Mouse (Mus musculus): ENCODE results near the gene Cgnl1. TPM values are rescaled to one million over a fixed set of nuclear protein-coding genes. Genes with fewer than 3 reads are reported as not detected.

Gene Cgnl1
- polyA plus RNA-seq (2016; fragmentation: Nextera tagmentation; extraction: Ambion mirVana) = 8.8 and 9.2 TPM in 2 replicates

DNA sequence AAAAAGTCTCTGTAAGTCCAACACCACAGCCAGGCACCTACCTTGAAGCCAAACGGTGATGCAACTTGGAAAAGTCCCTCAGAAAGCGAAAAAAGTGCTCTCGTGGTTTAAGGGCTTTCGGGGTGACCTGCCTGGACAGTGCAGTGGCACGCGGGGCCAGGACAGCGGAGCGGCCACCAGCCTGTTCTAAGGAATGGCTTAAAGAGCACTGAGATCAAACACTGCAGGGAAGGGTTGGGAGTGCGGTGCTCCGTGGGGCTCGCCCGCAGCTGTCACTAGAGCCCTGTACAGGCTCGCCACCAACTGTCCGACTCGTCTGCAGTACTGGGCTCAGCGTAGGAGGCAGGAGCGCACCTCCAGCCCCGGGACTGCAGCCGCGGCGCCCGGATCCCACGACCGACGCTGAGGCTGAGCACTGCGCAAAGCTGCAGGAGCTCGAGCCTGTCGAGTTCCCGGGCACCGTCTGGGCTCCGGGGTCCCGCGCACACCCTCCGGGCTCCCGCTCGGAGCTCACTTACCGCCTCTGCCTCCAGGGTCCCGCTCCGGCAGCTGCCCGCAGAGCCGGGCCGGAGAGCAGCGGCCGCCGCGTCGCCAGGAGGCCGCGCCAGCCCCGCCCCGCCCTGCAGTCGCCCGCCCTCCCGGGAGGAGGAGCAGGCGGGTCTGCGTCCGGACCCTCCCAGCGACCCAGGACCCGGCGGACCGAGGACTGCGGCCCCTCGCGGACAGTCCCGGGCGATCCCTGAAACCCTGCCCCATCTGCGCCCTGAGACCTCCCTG is at the start of gene Cgnl1:
Gene Cgnl1, minus strand, starts transcription at position 612 of the 777 bp plus-strand sequence.
- Histone ChIP-seq H3K27me3 (peaks cover 13% of the 10 kb centered on the region), H3K4me1 (replicated peaks) (peaks cover 20% of the 10 kb centered on the region), H3K4me3 (replicated peaks) (peak within 1 kb of the TSS; percentile 66), H3K9me3 (no peaks in the 10 kb centered on the region), H3K4me2 (peak within 1 kb of the TSS; percentile 83), H3K9ac (replicated peaks) (peak within 1 kb of the TSS; percentile 75), H3K27ac (peak within 1 kb of the TSS; percentile 71), H3K36me3 (no peaks in the 10 kb centered on the region)
- peak; percentile 77 for ATAC-seq (ENCODE audit: insufficient number of reproducible peaks, insufficient read depth, low FRiP score, low TSS enrichment, low read depth)
- WGBS = under 1% methylated on average over 49 of the region's 67 CpGs

DNA sequence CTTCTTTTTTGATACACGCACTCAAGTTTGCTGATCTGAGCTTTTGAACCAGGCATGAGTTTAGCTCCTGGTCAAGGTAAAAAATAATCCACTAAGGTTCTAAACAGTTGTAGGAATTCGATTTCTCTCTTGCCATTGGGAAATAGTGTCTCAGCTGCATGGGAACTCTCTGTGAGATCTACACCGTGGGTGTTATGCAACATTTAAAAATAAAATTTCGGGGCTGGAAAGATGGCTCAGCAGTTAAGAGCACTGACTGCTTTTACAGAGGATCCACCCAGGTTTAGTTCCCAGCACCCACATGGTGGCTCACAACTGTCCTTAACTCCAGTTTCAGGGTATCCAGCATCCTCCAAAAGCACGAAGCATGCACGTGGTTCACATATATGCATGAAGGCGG is 47.1 kb upstream of the Cgnl1 start:
- Histone ChIP-seq H3K4me2 (no peak overlapping the region), H3K9me3 (no peaks in the 10 kb centered on the region), H3K27ac (no peak overlapping the region), H3K4me3 (replicated peaks) (no peak overlapping the region), H3K36me3 (no peaks in the 10 kb centered on the region), H3K4me1 (replicated peaks) (no peaks in the 10 kb centered on the region), H3K9ac (replicated peaks) (no peak overlapping the region), H3K27me3 (no peaks in the 10 kb centered on the region)
- ATAC-seq (ENCODE audit: insufficient number of reproducible peaks, insufficient read depth, low FRiP score, low TSS enrichment, low read depth) = no peak
- 94% methylated on average over 7 of the region's 7 CpGs for WGBS

DNA sequence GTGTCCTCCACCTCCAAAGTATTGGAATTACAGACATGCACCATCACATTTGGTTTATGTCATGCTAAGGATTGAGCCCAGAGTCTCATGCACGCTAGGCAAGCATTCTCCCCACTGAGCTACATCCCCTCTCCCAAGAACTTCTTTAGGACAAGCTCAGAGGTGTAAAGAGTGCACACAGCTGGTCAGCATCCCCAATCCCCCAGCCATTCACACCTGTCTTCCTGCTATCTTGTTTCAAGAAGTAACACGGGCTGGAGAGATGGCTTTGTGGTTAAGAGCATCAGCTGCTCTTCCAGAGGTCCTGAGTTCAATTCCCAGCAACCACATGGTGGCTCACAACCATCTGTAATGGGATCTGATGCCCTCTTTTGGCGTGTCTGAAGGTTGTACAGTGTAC is 44.7 kb upstream of the Cgnl1 start:
- 59% methylated on average over 3 of the region's 3 CpGs for WGBS
- H3K9ac ChIP-seq (replicated peaks) = no peak overlapping the region
- no peak overlapping the region for H3K4me2 ChIP-seq

DNA sequence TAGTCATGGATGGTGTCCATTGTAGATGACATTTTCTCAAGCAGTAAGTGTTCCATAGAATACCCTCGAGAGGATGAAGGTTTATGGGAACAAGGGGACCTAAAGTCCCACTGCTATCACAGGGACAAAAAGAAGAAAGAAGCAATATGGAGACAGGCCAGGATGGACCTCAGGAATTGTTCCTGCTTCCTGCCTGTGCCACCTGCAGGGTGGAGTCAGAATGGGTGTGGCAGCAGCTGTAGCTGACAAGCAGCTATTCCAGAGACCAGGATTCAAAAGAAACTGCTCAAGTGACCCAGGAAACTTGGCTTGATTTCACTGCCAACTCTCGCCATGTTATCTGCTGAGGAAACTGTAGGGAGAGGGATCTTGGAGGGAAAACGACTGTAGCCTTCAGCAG is 42.2 kb upstream of the Cgnl1 start:
- no peak overlapping the region for H3K27ac ChIP-seq
- no peaks in the 10 kb centered on the region for H3K36me3 ChIP-seq
- H3K4me2 ChIP-seq = no peak overlapping the region
- peaks cover 2% of the 10 kb centered on the region; the same call in 1 of the 2 replicates for H3K27me3 ChIP-seq
- H3K9ac ChIP-seq (replicated peaks) = no peak overlapping the region
- H3K4me1 ChIP-seq (replicated peaks) = 0 out of 2 replicates have a peak, but pooled peaks cover 3% of the 10 kb centered on the region
- H3K9me3 ChIP-seq = no peaks in the 10 kb centered on the region
- H3K4me3 ChIP-seq (replicated peaks) = no peak overlapping the region
- ATAC-seq (ENCODE audit: insufficient number of reproducible peaks, insufficient read depth, low FRiP score, low TSS enrichment, low read depth) = no peak
- WGBS = 80% methylated on average over 3 of the region's 3 CpGs

More for the DNA sequence above, 44.7 kb upstream of the Cgnl1 start:
- Histone ChIP-seq H3K9me3 (no peaks in the 10 kb centered on the region), H3K27me3 (no peaks in the 10 kb centered on the region), H3K36me3 (no peaks in the 10 kb centered on the region), H3K4me3 (replicated peaks) (no peak overlapping the region), H3K4me1 (replicated peaks) (no peaks in the 10 kb centered on the region), H3K27ac (no peak overlapping the region)
- ATAC-seq (ENCODE audit: insufficient number of reproducible peaks, insufficient read depth, low FRiP score, low TSS enrichment, low read depth) = no peak

DNA sequence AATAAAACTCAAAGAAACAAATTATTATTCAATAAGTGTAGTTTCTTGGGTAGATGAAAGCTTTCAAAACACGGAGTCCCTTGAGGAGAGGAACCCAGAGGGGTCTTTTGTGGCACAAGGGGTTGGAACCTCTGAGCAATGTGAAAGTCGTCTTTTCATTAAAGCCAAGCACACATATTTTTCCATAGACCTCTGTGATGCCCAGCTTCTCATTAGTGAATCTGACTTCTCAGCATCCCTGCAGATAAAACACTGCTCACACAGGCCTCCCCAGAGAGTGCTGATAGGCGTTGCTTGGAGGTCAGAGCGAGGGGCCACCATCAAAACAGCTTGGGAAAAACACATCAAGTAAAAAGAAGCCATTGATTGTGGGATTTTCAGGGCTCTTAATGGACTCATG is 41.5 kb upstream of the Cgnl1 start:
- Histone ChIP-seq H3K27me3 (peaks cover 2% of the 10 kb centered on the region; the same call in 1 of the 2 replicates), H3K4me2 (no peak overlapping the region), H3K4me3 (replicated peaks) (no peak overlapping the region), H3K9ac (replicated peaks) (no peak overlapping the region), H3K4me1 (replicated peaks) (0 out of 2 replicates have a peak, but pooled peaks cover 3% of the 10 kb centered on the region), H3K9me3 (no peaks in the 10 kb centered on the region), H3K27ac (no peak overlapping the region), H3K36me3 (no peaks in the 10 kb centered on the region)
- WGBS = 56% methylated on average over 4 of the region's 4 CpGs
- ATAC-seq (ENCODE audit: insufficient number of reproducible peaks, insufficient read depth, low FRiP score, low TSS enrichment, low read depth) = no peak

DNA sequence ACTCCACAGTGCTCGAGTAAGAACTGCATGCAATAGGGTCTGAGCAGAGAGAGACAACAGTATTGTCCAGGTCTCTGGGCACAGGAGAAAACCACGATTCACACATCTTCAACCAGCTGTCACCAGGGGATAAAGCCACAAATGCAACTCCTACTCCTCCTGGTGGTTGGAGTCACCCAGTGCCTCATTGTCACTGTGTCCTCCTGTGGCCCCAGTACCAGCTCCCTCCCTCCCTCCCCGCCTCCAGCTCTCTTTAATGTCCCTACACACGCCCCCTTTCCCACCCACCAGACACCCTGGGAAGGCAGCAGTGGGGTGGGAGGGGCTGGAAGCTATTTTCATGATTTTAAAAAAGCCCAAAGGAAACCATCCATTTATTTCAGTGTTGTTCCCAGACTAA is 41.0 kb upstream of the Cgnl1 start:
- H3K27ac ChIP-seq = no peak overlapping the region
- no peak overlapping the region for H3K4me2 ChIP-seq
- H3K4me1 ChIP-seq (replicated peaks) = 0 out of 2 replicates have a peak, but pooled peaks cover 3% of the 10 kb centered on the region
- ATAC-seq (ENCODE audit: insufficient number of reproducible peaks, insufficient read depth, low FRiP score, low TSS enrichment, low read depth) = no peak
- H3K9me3 ChIP-seq = no peaks in the 10 kb centered on the region
- no peak overlapping the region for H3K9ac ChIP-seq (replicated peaks)
- H3K36me3 ChIP-seq = no peaks in the 10 kb centered on the region
- peaks cover 2% of the 10 kb centered on the region; the same call in 1 of the 2 replicates for H3K27me3 ChIP-seq
- H3K4me3 ChIP-seq (replicated peaks) = no peak overlapping the region
- WGBS = 39% methylated on average over 4 of the region's 4 CpGs

DNA sequence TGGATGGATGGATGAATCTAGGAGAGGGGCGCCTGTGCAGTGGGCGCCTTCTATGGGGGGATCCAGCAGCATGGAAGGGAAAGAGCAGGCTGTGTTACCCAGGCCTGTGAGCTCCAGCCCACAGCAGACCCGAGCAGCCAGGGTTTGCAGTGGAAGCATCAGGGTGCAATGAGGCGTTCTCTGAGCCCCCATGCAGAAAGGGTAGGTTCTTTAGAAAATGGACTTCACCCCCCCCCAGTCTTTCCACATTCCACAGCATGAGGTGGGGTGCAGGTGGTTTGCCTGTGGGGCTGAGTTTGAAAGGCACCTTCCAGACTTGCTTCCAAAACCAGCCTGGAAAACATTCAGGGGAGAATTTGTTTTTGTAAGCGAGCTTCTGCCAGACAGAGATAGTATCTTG is 40.0 kb upstream of the Cgnl1 start:
- ATAC-seq (ENCODE audit: insufficient number of reproducible peaks, insufficient read depth, low FRiP score, low TSS enrichment, low read depth) = no peak
- H3K9me3 ChIP-seq = no peaks in the 10 kb centered on the region
- no peak overlapping the region for H3K4me2 ChIP-seq
- H3K36me3 ChIP-seq = no peaks in the 10 kb centered on the region
- peaks cover 2% of the 10 kb centered on the region; the same call in 1 of the 2 replicates for H3K27me3 ChIP-seq
- H3K27ac ChIP-seq = no peak overlapping the region
- no peak overlapping the region; the same call in 1 of the 2 replicates for H3K9ac ChIP-seq (replicated peaks)
- no peak overlapping the region for H3K4me3 ChIP-seq (replicated peaks)
- 0 out of 2 replicates have a peak, but pooled peaks cover 3% of the 10 kb centered on the region for H3K4me1 ChIP-seq (replicated peaks)
- 71% methylated on average over 5 of the region's 5 CpGs for WGBS

DNA sequence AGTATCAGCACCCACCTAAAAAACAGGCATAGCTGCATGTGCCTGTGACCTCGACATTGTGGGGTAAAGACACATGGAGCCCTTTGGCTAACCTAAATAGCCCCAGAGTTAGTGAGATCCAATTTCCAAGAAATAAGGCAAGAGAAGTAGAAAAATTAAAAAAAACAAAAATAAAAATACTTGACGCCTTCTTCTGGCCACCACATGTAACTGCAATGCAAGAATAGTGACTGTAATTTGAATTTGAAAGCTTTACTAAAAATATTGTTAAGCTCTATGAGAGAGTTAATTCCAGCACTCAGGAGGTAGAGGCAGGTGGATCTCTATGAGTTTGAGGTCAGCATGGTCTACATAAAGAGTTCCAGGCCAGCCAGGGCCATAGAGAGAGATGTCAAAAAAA is 39.3 kb upstream of the Cgnl1 start:
- Histone ChIP-seq H3K9me3 (no peaks in the 10 kb centered on the region), H3K4me1 (replicated peaks) (0 out of 2 replicates have a peak, but pooled peaks cover 3% of the 10 kb centered on the region), H3K27me3 (peaks cover 2% of the 10 kb centered on the region; the same call in 1 of the 2 replicates), H3K36me3 (no peaks in the 10 kb centered on the region), H3K9ac (replicated peaks) (no peak overlapping the region), H3K4me3 (replicated peaks) (no peak overlapping the region), H3K4me2 (no peak overlapping the region), H3K27ac (no peak overlapping the region)
- ATAC-seq (ENCODE audit: insufficient number of reproducible peaks, insufficient read depth, low FRiP score, low TSS enrichment, low read depth) = no peak
- WGBS = 80% methylated on average over 2 of the region's 2 CpGs

DNA sequence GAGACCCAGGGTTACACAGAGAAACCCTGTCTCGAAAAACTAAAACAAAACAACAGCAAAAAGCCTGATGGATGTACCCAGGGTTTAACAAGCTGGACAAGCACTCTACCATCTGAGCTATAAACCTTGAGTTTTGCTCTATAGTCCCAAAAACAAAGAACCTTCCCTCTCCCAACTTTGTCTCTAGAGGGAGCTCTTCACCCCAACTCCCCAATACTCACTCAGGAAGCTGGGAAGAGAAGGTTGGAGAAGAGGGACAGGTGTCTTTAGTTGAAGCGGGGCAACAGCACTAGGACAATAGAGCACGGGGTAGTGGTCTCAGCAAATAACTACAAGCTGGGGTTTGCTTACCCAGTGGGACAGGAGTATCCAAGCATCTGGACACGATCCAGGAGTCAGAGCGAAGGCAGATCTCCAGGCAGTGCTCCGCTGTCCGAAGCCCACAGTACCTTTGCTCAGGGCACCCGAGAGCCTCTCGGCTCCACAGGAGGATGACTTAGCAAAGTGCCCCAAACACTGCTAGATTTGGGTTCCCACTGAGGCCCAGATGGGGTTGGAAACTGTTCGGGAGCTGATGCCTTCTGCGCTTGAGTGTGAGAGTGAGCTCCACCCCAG is 37.3 kb upstream of the Cgnl1 start:
- no peaks in the 10 kb centered on the region for H3K9me3 ChIP-seq
- H3K4me2 ChIP-seq = peak overlapping the region; percentile 31
- H3K9ac ChIP-seq (replicated peaks) = no peak overlapping the region
- H3K27me3 ChIP-seq = peaks cover 2% of the 10 kb centered on the region; the same call in 1 of the 2 replicates
- no peaks in the 10 kb centered on the region for H3K36me3 ChIP-seq
- 42% methylated on average over 11 of the region's 11 CpGs for WGBS
- no peak for ATAC-seq (ENCODE audit: insufficient number of reproducible peaks, insufficient read depth, low FRiP score, low TSS enrichment, low read depth)
- peaks cover 6% of the 10 kb centered on the region; the same call in 1 of the 2 replicates for H3K4me1 ChIP-seq (replicated peaks)
- H3K4me3 ChIP-seq (replicated peaks) = no peak overlapping the region
- H3K27ac ChIP-seq = no peak overlapping the region

DNA sequence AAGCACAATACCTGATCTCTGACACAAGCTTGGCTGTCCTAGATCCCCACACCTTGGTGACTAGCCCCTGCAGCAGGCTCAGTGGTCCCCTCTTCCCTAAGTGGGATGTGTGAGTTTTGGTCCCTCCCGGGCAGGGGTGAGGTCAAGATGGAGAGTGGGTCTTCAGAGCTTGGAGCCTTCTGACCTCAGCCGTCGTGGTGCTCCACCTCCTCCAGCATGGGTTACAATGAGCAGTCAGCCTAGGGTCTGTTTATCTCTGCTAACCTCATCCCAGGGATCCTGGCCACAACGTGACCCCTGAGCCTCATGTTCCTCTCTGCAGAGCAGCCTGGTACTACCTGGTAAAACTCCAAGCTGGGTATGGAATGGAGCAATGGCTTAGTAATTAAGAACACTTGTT is 36.4 kb upstream of the Cgnl1 start:
- Histone ChIP-seq H3K27me3 (peaks cover 2% of the 10 kb centered on the region; the same call in 1 of the 2 replicates), H3K4me3 (replicated peaks) (no peak overlapping the region), H3K4me2 (no peak overlapping the region), H3K9ac (replicated peaks) (no peak overlapping the region), H3K4me1 (replicated peaks) (peaks cover 12% of the 10 kb centered on the region), H3K27ac (no peak overlapping the region), H3K36me3 (no peaks in the 10 kb centered on the region), H3K9me3 (no peaks in the 10 kb centered on the region)
- 36% methylated on average over 4 of the region's 4 CpGs for WGBS
- no peak for ATAC-seq (ENCODE audit: insufficient number of reproducible peaks, insufficient read depth, low FRiP score, low TSS enrichment, low read depth)

DNA sequence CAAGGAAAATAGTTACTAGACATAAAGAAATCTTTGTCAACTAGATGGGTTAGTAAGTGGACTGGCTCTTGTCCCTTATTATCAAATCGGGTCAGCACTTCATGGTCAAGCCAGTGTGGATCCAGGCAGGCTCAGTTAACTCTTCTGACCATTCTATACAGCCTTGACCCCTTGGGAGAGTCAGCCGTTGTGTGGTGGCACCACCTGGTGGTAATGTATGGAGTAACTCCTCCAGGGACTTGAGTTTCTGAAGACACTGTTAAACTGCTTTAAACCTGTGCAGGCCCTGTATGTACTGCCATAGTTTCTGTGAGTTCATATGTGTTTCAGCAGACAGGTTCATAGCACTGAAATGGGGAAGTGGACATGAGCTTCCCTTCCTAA is 35.0 kb upstream of the Cgnl1 start:
- H3K9ac ChIP-seq (replicated peaks) = no peak overlapping the region
- ATAC-seq (ENCODE audit: insufficient number of reproducible peaks, insufficient read depth, low FRiP score, low TSS enrichment, low read depth) = no peak
- no peaks in the 10 kb centered on the region for H3K36me3 ChIP-seq
- peaks cover 6% of the 10 kb centered on the region for H3K27me3 ChIP-seq
- H3K9me3 ChIP-seq = no peaks in the 10 kb centered on the region
- no peak overlapping the region for H3K4me2 ChIP-seq
- no peak overlapping the region for H3K27ac ChIP-seq
- WGBS = 3% methylated on average over 2 of the region's 2 CpGs
- no peak overlapping the region for H3K4me3 ChIP-seq (replicated peaks)
- H3K4me1 ChIP-seq (replicated peaks) = peaks cover 12% of the 10 kb centered on the region

Data from limb, embryonic 12.5 days (tissue).